Mouse (Mus musculus) retina, postnatal 1 day (tissue): ENCODE results near the gene Lamb2.
A peak's percentile ranks its signal among the peaks of the same experiment; 100 is the strongest.

Experiments
- DNase-seq: peaks from one replicate; pipeline ENCODE4 v3.0.0-alpha.2; 2012

The Lamb2 gene

GRCm38 (mm10) chr9:108493246-108493645, 13.7 kb downstream of the Lamb2 start:
- DNase-seq, result no peak

- no peak for DNase-seq
These were observed 14.8 kb downstream of the Lamb2 start for GRCm38 (mm10) chr9:108494146-108494825.

GRCm38 (mm10) chr9:108494905-108495304, 15.4 kb downstream of the Lamb2 start:
- DNase-seq, result no peak

GRCm38 (mm10) chr9:108499231-108499630, 19.7 kb downstream of the Lamb2 start:
- no peak for DNase-seq

GRCm38 (mm10) chr9:108499943-108500342, 20.4 kb downstream of the Lamb2 start:
- no peak for DNase-seq

GRCm38 (mm10) chr9:108506901-108507300, 27.4 kb downstream of the Lamb2 start:
- DNase-seq, result no peak

- peak; percentile 97 for DNase-seq
These were observed 28.3 kb downstream of the Lamb2 start, which contains the start of gene Qars for GRCm38 (mm10) chr9:108507619-108508434. Gene Qars (plus strand): TSS chr9:108507706.

GRCm38 (mm10) chr9:108508776-108509175, 29.2 kb downstream of the Lamb2 start:
- no peak for DNase-seq

GRCm38 (mm10) chr9:108516380-108517251, 37.1 kb downstream of the Lamb2 start, which contains the start of gene Qrich1:
Gene Qrich1 (plus strand): TSS chr9:108516806.
- DNase-seq, result peak; percentile 99

GRCm38 (mm10) chr9:108517253-108517930, 37.9 kb downstream of the Lamb2 start:
- peak; percentile 92 for DNase-seq

GRCm38 (mm10) chr9:108517931-108518332, 38.4 kb downstream of the Lamb2 start:
- DNase-seq, result no peak

GRCm38 (mm10) chr9:108521604-108522003, 42.1 kb downstream of the Lamb2 start:
- DNase-seq, result no peak

GRCm38 (mm10) chr9:108523341-108523740, 43.8 kb downstream of the Lamb2 start:
- DNase-seq, result no peak

- no peak for DNase-seq
These were observed 45.9 kb downstream of the Lamb2 start for GRCm38 (mm10) chr9:108525400-108525799.

GRCm38 (mm10) chr9:108530954-108531353, 51.4 kb downstream of the Lamb2 start:
- DNase-seq, result no peak

GRCm38 (mm10) chr9:108531496-108531895, 52.0 kb downstream of the Lamb2 start:
- DNase-seq, result no peak
